Mouse (Mus musculus) embryonic fibroblast, embryonic 13.5 days (primary cell): ENCODE measurements around the gene Aire.

Source experiments
- CTCF ChIP-seq: IDR thresholded peaks from 2 replicates; pipeline ENCODE4 v1.5.1; 2011; ENCODE audit warnings: mild to moderate bottlenecking, control low read depth, low read length, moderate library complexity, borderline replicate concordance; ENCODE audit not compliant: insufficient read depth
- POLR2A ChIP-seq: IDR thresholded peaks from 2 replicates; pipeline ENCODE4 v1.6.1; 2011; ENCODE audit warnings: low read depth, mild to moderate bottlenecking, control low read depth, low read length, moderate library complexity

GRCm38 (mm10) chr10:78077862-78078261 is 34.5 kb upstream of the Aire start:
- TF ChIP-seq CTCF (no peak), POLR2A (no peak)
